Comparison of ENCODE assay signal across 14 mouse cellular contexts in the genomic region with DNA sequence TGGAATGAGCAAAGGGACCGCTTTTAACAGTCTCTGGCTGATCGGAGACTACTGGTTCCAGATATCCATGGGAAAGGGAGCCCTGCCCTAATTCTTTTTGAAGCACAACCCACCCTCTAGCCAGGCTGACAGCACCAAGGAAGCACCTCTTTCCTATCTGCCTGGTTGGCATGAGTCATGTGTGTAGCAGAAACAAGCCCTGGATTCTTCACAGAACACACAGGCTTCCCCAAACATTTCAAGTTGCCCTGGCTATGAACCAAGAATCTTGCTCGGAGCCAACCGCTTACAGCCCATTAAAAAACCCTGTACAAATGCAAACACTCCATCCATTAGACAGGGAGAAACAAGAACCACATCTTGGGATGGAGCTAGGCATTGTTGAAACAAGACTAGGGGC.
DNase-seq lines count a peak whose midpoint lies in the region; ATAC-seq and TF ChIP-seq lines count a peak whose summit lies in the region.
"Had no signal": no experiment of that assay in that cellular context is flagged by ENCODE, and none has a peak within 500 bp of the region (broad histone marks: within the 10 kb centered on the region; RNA-seq: fewer than 3 reads in every experiment).

No protein-coding gene starts in this region.

- peaks cover 16% of the 10 kb centered on the region for H3K4me1 ChIP-seq in forebrain, embryonic 15.5 days
- no peaks in the 10 kb centered on the region; the same call in 1 of the 2 replicates for H3K4me1 ChIP-seq in forebrain, embryonic 10.5 days
- H3K4me1 ChIP-seq in neural tube, embryonic 15.5 days, result peaks cover 12% of the 10 kb centered on the region
- H3K4me1 ChIP-seq in lung, adult 2 months (ENCODE audit: control insufficient read depth, insufficient read depth, low read length), result no peaks in the 10 kb centered on the region
- H3K4me1 ChIP-seq in stomach, postnatal 0 days (replicated peaks; ENCODE audit: control insufficient read depth, insufficient read depth), result peaks cover 2% of the 10 kb centered on the region; the same call in 1 of the 2 replicates

- TF ChIP-seq EP300 in stomach, postnatal 0 days (optimal IDR thresholded peaks at IDR 0.05), result no peak

- no peak overlapping the region for H3K4me3 ChIP-seq in forebrain, embryonic 15.5 days
- H3K4me3 ChIP-seq in forebrain, embryonic 10.5 days, result no peak overlapping the region
- H3K4me3 ChIP-seq in neural tube, embryonic 15.5 days (replicated peaks), result no peak overlapping the region
- H3K4me3 ChIP-seq in lung, adult 2 months (replicated peaks; ENCODE audit: extremely low read depth, low read depth, low read length), result no peak overlapping the region
- no peak overlapping the region for H3K4me3 ChIP-seq in stomach, postnatal 0 days (ENCODE audit: low read depth, low read length)
- H3K4me3 ChIP-seq: heart, adult 2 months; liver, embryonic 13.5 days; neural tube, embryonic 13.5 days had no signal

- WGBS in forebrain, embryonic 15.5 days, result 44% methylated on average over 4 of the region's 4 CpGs
- WGBS in forebrain, embryonic 10.5 days, result 95% methylated on average over 4 of the region's 4 CpGs
- 73% methylated on average over 4 of the region's 4 CpGs for WGBS in neural tube, embryonic 15.5 days
- 58% methylated on average over 4 of the region's 4 CpGs for WGBS in lung, adult 2 months
- 29% methylated on average over 4 of the region's 4 CpGs for WGBS in stomach, postnatal 0 days

- H3K36me3 ChIP-seq in forebrain, embryonic 15.5 days, result no peaks in the 10 kb centered on the region
- H3K36me3 ChIP-seq in forebrain, embryonic 10.5 days (replicated peaks), result no peaks in the 10 kb centered on the region
- H3K36me3 ChIP-seq in neural tube, embryonic 15.5 days, result no peaks in the 10 kb centered on the region
- H3K36me3 ChIP-seq in stomach, postnatal 0 days (ENCODE audit: control insufficient read depth, insufficient read depth, low read length), result no peaks in the 10 kb centered on the region
- H3K36me3 ChIP-seq: liver, embryonic 13.5 days; neural tube, embryonic 13.5 days had no signal

- H3K27ac ChIP-seq in forebrain, embryonic 15.5 days (replicated peaks), result peak overlapping the region; percentile 28; the same call in 1 of the 2 replicates
- H3K27ac ChIP-seq in forebrain, embryonic 10.5 days, result no peak overlapping the region
- H3K27ac ChIP-seq in neural tube, embryonic 15.5 days (replicated peaks), result 0 out of 2 replicates have a peak overlapping the region, but pooled peaks have one; percentile 28
- H3K27ac ChIP-seq in stomach, postnatal 0 days (replicated peaks), result 0 out of 2 replicates have a peak overlapping the region, but pooled peaks have one; percentile 35
- H3K27ac ChIP-seq: heart, adult 2 months; liver, embryonic 13.5 days; neural tube, embryonic 13.5 days had no signal

- no peak overlapping the region for H3K9ac ChIP-seq in forebrain, embryonic 15.5 days (replicated peaks)
- no peak overlapping the region for H3K9ac ChIP-seq in neural tube, embryonic 15.5 days (replicated peaks)
- no peak overlapping the region for H3K9ac ChIP-seq in stomach, postnatal 0 days (ENCODE audit: low read length)
- H3K9ac ChIP-seq: liver, embryonic 13.5 days; neural tube, embryonic 13.5 days had no signal

- TF ChIP-seq CTCF in lung, adult 2 months (IDR thresholded peaks at IDR 0.05; ENCODE audit: insufficient read depth, low read length), result no peak
- no peak for TF ChIP-seq CTCF in stomach, postnatal 0 days (IDR thresholded peaks at IDR 0.05; ENCODE audit: low read depth)

- no peak overlapping the region for H3K4me2 ChIP-seq in forebrain, embryonic 15.5 days (replicated peaks)
- H3K4me2 ChIP-seq in neural tube, embryonic 15.5 days, result no peak overlapping the region
- peak overlapping the region; percentile 8; the same call in 1 of the 2 replicates for H3K4me2 ChIP-seq in stomach, postnatal 0 days (replicated peaks; ENCODE audit: low read depth)
- H3K4me2 ChIP-seq: liver, embryonic 13.5 days; neural tube, embryonic 13.5 days had no signal

- H3K9me3 ChIP-seq in forebrain, embryonic 15.5 days, result no peaks in the 10 kb centered on the region
- no peaks in the 10 kb centered on the region for H3K9me3 ChIP-seq in forebrain, embryonic 10.5 days
- H3K9me3 ChIP-seq in neural tube, embryonic 15.5 days (replicated peaks), result no peaks in the 10 kb centered on the region
- no peaks in the 10 kb centered on the region for H3K9me3 ChIP-seq in stomach, postnatal 0 days (ENCODE audit: control insufficient read depth, low read length)
- H3K9me3 ChIP-seq: liver, embryonic 13.5 days; neural tube, embryonic 13.5 days had no signal

- no peaks in the 10 kb centered on the region for H3K27me3 ChIP-seq in forebrain, embryonic 15.5 days
- H3K27me3 ChIP-seq in forebrain, embryonic 10.5 days (ENCODE audit: poor library complexity, severe bottlenecking), result 0 out of 2 replicates have a peak, but pooled peaks cover 4% of the 10 kb centered on the region
- H3K27me3 ChIP-seq in neural tube, embryonic 15.5 days (replicated peaks), result no peaks in the 10 kb centered on the region
- no peaks in the 10 kb centered on the region for H3K27me3 ChIP-seq in stomach, postnatal 0 days (ENCODE audit: control insufficient read depth, insufficient read depth, low read length)
- H3K27me3 ChIP-seq: liver, embryonic 13.5 days; neural tube, embryonic 13.5 days had no signal

- DNase-seq in forebrain, embryonic 10.5 days (ENCODE audit: extremely low spot score, low spot score), result no peak
- no peak for DNase-seq in neural tube, embryonic 10.5 days (ENCODE audit: extremely low spot score, low spot score)
- DNase-seq in lung, adult 2 months, result peak; percentile 55
- DNase-seq in stomach, postnatal 0 days (ENCODE audit: low spot score), result peak; percentile 18
- no peak for DNase-seq in thymus, postnatal 25 days
- DNase-seq: B cell, adult 2 months; kidney, adult 9 months; liver, embryonic 13.5 days; midbrain, embryonic 14.5 days had no signal

- TF ChIP-seq POLR2A in lung, adult 2 months (IDR thresholded peaks at IDR 0.05; ENCODE audit: borderline replicate concordance, extremely low read depth, low read depth, low read length), result no peak

- ATAC-seq in forebrain, embryonic 15.5 days (replicated peaks), result no peak
- ATAC-seq in neural tube, embryonic 15.5 days (ENCODE audit: low FRiP score), result no peak
- ATAC-seq in stomach, postnatal 0 days (ENCODE audit: low FRiP score, low TSS enrichment), result no peak
- ATAC-seq in granulocyte monocyte progenitor cell, adult 5-6 weeks (replicated peaks; ENCODE audit: poor library complexity, severe bottlenecking), result no peak

Comparison
In these comparisons a context has a peak if more than half of its experiments do, and no peak if none do; other contexts are left out.
1. DNase-seq: peak in lung, adult 2 months (single experiment) and stomach, postnatal 0 days (single experiment); none in forebrain, embryonic 10.5 days (single experiment), neural tube, embryonic 10.5 days (single experiment) and thymus, postnatal 25 days (single experiment).